Mouse (Mus musculus): ENCODE measurements around the gene Acvr1b. TPM values are rescaled to one million over a fixed set of nuclear protein-coding genes. Genes with fewer than 3 reads are reported as not detected.
A peak's percentile ranks its signal among the peaks of the same experiment; 100 is the strongest.

Gene Acvr1b
- total RNA-seq, 2 experiments from 2014 or later: 23.0 to 34.4 TPM

DNA sequence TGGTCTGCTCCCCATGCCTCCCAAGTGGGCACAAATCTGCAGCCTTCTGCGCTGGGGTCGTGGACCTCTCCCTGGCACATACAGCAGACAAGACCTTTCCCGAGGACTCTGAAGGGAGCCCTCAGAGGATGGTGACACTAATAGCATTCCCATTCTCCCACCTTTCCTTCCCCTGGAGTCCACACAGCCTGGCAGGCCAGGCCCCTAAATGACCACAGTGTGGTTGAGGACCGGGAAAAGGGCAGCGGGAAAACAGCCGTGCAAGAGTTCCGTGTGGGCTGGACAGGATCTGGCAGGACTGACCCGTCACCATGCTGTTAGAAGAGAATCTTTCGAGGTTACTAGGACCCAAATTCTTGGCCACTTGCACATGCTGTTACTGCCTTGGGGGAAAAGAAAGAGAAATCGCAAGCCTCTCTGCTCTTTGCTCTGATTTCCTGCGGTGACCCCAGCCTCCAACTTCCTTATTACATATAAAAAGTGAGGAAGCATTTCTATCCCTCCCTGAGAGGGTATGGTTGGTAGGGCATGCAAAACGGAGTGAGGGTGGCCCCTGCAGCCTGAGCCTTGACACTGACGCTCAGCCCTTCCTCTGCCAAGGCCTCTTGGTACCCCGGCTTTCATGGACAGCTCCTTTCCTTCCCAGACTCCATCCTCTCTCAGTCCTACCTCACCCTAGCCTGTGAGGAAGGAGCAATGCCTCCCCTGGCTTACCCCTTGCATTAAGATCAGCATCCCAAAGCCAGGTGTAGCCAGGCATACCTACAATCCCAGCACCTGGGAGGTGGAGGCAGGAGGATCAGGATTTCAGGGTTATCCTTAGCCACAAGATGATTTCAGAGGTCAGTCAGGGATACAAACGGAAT is 27.5 kb upstream of the Acvr1b start:
- DNase-seq: peak; percentile 35

- no peak for DNase-seq
Observed at GRCm38 (mm10) chr15:101147115-101147909, 26.6 kb upstream of the Acvr1b start.

GRCm38 (mm10) chr15:101147910-101148273 is 26.0 kb upstream of the Acvr1b start:
- DNase-seq: no peak

GRCm38 (mm10) chr15:101148604-101149003 is 25.3 kb upstream of the Acvr1b start:
- no peak for DNase-seq

- no peak for DNase-seq
Observed at GRCm38 (mm10) chr15:101151409-101152261, 22.2 kb upstream of the Acvr1b start.

GRCm38 (mm10) chr15:101154700-101155616 is 18.9 kb upstream of the Acvr1b start:
- DNase-seq: no peak

- DNase-seq: no peak
Observed at GRCm38 (mm10) chr15:101160128-101160527, 13.7 kb upstream of the Acvr1b start.

DNA sequence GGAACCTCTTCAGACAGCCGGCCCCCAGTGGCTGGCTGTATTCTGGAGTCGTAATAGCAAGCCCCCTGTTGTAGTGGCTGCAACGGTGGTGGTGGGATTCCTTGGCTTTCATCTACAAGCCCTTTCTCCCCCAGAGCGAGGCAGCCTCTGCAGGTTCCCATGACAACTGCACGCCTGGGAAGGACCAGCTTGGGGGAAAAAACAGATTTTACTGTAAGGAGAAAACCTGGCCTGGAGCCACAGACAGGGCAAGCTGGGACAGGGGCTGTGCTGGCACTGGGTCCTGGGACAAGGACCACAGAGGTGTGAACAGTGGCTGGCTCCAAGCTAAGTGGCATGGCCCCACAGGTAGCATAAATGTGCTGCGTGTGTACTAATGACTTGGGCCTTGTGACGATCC is 13.3 kb upstream of the Acvr1b start:
- DNase-seq: no peak

DNA sequence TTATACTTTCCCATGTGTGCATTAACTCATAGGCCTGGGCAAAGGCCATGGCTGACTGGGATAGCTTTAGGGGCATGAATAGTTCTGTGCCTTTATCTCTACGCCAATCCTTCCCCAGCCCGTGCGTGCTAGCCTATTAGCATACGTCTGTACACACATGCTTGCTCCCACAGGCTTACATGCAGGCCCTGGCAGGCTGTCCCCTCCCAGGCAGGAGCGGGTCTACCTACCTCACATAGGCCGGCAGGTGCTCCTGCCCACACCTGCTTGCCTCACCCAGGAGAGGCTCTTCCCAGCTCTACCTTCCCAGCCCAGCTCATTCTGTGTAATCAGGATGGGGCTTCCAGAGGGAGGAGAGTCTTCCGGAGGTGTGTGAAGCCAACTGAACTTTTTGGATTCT is 12.3 kb upstream of the Acvr1b start:
- DNase-seq: no peak

GRCm38 (mm10) chr15:101163056-101163458 is 10.8 kb upstream of the Acvr1b start:
- DNase-seq: no peak

DNA sequence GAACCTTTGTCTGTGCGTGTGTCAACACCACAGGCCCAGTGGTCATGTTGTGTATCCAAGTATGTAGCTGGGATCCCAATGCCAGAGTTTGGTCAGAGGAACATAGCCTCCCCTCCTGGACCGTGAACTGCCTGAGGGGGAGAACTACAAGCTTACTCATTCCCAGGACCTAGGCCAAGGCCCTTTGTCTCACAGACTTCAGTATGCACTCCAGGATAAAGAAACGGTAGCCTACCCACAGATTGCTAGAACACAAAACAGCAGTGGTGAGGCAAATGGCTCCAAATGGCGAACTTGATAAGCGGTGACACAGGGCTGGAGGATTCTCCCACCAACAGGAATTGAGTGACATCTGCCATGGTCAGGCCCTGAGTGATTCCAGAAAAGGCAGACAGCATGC is 10.0 kb upstream of the Acvr1b start:
- DNase-seq: no peak

GRCm38 (mm10) chr15:101164291-101164690 is 9.6 kb upstream of the Acvr1b start:
- DNase-seq: no peak

- DNase-seq: no peak
Observed at GRCm38 (mm10) chr15:101165658-101166437, 8.0 kb upstream of the Acvr1b start.

GRCm38 (mm10) chr15:101167553-101167952 is 6.3 kb upstream of the Acvr1b start:
- no peak for DNase-seq

DNA sequence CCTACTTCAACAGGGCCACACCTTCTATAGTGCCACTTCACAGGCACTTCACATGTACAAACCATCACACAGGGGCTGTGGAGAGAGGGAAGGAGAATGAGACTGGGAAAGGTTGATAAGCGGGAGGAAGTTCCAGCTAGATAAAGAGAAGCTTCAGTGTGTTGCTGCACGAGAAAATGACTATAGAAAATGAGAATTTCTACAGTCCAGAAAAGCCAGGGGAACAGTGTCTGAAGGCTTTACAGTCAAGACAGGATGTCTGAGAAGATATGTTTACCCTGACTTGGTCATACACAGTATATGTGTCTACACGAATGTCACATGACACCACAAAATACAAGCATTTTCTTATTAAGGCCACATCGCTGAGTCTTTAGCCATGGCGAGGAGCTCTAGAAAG is 4.0 kb upstream of the Acvr1b start:
- no peak for DNase-seq

- DNase-seq: no peak
Observed at GRCm38 (mm10) chr15:101170413-101170980, 3.4 kb upstream of the Acvr1b start.

DNA sequence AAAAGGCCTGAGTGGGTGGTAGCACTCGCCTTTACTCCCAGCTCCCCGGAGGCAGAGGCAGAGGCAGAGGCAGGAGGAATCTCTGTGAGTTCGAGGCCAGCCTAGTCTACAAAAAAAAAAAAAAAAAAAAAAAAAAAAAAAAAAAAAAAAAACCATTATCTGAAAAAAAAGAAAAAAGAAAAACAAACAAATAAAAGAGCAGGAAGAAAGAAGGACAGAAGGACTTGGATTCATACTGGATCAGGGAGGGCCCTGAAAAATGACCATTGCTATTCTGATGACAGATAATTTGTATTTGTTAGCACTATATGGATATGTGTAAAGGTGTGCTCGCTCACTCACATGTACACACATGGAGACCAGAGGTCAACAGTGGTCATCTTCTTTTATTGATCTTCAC is 2.6 kb upstream of the Acvr1b start:
- no peak for DNase-seq

DNA sequence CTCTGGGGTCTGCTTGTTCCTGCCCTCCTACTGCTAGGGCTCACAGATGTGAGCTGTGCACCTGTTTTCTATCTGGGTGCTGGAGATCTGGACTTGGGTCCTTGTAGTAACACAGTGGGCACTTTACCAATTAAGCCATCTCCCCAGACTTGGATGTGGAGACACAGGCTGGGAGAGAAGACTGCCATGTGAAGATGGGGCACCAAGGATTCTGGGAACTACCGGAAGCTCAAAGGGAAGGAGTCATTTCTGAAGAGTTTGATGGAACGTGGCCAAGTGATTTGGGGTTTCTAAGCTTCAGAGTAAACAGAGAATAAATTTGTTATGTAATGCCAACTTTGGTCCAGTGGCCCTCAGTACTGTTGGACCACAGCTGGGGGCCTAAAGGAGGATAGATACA is 1.9 kb upstream of the Acvr1b start:
- no peak for DNase-seq

DNA sequence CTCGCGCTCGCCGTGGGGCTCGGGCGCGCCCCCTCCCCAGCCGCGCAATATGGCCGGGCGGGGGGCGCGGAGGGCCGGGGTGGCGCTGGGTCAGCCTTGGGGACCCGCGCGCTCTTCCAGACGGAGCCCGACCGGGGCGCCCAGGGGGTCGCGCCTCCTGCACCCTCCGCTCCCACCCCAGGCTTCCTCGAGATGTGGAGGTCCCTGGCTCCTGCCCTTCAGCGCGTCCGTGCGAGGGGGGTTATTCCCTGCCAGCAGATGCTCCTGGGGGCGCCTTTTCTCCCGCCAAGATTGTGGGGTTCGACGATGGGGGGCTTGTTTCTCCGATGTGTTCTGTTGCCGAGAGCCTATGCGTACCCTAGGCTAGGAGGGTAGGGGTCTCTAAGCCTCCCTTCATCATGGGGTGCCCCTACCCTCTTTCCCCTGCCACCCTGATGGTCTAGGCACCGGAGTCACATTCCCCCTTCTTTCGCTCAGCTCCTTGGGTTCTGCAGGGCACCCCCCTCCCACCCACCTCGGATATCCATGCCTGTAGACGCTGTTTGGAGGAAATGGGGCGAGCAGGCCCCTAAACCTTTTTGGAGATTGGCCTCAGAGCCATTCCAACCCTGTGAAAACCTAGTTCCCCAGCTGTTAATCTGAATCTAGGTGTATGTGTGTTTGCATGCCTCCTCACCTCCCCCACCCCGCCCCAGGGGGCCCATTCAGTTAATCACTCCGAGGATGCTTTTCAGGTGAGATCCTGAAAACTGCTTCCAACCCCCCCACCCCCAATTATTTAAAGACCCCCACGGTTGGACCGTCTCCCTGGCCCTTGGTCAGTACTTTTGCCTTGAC is 645 bp downstream of the Acvr1b start:
- DNase-seq: no peak

Measured in gastrocnemius, postnatal 25 days (tissue).